Mouse (Mus musculus): ENCODE measurements around the gene Blm. TPM values are rescaled to one million over a fixed set of nuclear protein-coding genes. Genes with fewer than 3 reads are reported as not detected.

The Blm gene
- polyA plus RNA-seq, 1 experiment = 1.2 TPM

DNA sequence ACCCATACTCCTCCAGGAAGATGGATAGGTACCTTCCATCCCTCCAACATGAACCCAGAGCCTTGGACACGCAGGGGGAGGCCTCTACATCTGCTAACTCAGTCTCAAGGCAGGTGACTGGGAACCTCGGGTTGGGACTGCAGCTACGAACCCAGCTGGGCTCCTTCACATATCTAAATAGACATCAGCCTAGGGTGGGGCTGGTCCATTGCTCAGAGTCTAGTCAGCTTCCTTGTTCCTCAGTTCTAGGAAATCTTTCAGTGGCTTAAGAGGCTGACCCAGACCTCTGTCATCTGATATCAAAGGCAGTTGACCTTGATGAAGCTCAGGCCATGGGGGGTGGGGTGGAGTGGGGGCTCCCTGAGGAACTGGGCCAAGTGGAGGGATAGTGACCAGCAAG is 115.6 kb downstream of the Blm start:
- Histone ChIP-seq H3K4me3 (ENCODE audit: insufficient read depth, low read depth, low read length) (no peak overlapping the region), H3K27ac (replicated peaks; ENCODE audit: low read depth, low read length) (no peak overlapping the region), H3K4me1 (ENCODE audit: control insufficient read depth, insufficient read depth, insufficient read length, low read length) (no peaks in the 10 kb centered on the region)

- Histone ChIP-seq H3K4me3 (ENCODE audit: insufficient read depth, low read depth, low read length) (no peak overlapping the region), H3K27ac (replicated peaks; ENCODE audit: low read depth, low read length) (no peak overlapping the region), H3K4me1 (ENCODE audit: control insufficient read depth, insufficient read depth, insufficient read length, low read length) (no peaks in the 10 kb centered on the region; the same call in 1 of the 2 replicates)
These were observed 116.9 kb downstream of the Blm start for GRCm38 (mm10) chr7:80418036-80418435.

DNA sequence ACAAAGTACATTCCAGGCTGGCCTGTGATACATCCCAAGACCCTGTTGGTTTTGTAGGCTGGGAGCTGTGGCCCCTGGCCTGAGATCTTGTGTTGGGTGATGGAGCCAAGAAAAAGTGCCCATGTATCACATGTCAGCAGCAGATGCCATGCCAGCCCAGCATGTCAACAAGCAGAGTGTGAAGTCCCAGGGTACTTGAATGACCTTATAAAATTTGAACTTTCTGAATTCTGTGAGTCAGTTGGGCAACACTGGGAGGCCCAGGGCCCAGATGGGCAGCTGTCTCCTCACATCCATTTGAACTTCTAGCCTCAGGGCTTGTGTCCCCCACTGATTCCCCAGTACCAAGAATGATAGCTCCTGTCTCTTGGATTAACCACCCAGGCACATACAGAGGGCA is 117.3 kb downstream of the Blm start:
- H3K4me1 ChIP-seq (ENCODE audit: control insufficient read depth, insufficient read depth, insufficient read length, low read length) = no peaks in the 10 kb centered on the region; the same call in 1 of the 2 replicates
- no peak overlapping the region for H3K27ac ChIP-seq (replicated peaks; ENCODE audit: low read depth, low read length)
- no peak overlapping the region for H3K4me3 ChIP-seq (ENCODE audit: insufficient read depth, low read depth, low read length)

GRCm38 (mm10) chr7:80416969-80417368 is 118.0 kb downstream of the Blm start:
- no peak overlapping the region for H3K27ac ChIP-seq (replicated peaks; ENCODE audit: low read depth, low read length)
- H3K4me1 ChIP-seq (ENCODE audit: control insufficient read depth, insufficient read depth, insufficient read length, low read length) = no peaks in the 10 kb centered on the region; the same call in 1 of the 2 replicates
- H3K4me3 ChIP-seq (ENCODE audit: insufficient read depth, low read depth, low read length) = no peak overlapping the region

DNA sequence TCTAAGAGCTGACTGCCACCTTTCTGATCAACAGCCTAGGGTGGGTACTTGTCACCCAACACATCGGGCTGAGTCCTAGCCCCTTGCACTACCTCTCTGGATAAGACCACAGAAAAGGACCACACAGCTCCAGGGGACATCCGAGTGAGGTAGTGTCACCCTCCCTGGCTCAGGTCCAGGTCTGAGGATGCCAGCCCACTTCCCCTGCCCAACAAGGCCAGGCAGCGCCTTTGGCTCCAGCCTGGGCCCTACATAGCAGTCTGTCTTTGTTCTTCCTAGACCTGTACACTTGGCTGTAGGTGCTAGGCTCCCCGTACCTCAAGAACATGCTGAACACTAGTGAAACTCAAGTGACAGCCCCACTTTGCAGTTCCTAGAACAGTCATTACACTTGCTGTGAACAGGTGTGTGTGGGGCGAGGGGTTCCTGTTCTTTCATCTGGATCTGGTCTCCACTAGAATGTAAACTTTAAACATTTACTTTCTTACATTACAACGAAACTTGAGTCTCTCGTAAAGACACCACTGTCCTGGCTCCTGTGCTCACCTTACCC is 120.5 kb downstream of the Blm start:
- Histone ChIP-seq H3K27ac (replicated peaks; ENCODE audit: low read depth, low read length) (no peak overlapping the region), H3K4me3 (ENCODE audit: insufficient read depth, low read depth, low read length) (no peak overlapping the region), H3K4me1 (ENCODE audit: control insufficient read depth, insufficient read depth, insufficient read length, low read length) (no peaks in the 10 kb centered on the region; the same call in 1 of the 2 replicates)

DNA sequence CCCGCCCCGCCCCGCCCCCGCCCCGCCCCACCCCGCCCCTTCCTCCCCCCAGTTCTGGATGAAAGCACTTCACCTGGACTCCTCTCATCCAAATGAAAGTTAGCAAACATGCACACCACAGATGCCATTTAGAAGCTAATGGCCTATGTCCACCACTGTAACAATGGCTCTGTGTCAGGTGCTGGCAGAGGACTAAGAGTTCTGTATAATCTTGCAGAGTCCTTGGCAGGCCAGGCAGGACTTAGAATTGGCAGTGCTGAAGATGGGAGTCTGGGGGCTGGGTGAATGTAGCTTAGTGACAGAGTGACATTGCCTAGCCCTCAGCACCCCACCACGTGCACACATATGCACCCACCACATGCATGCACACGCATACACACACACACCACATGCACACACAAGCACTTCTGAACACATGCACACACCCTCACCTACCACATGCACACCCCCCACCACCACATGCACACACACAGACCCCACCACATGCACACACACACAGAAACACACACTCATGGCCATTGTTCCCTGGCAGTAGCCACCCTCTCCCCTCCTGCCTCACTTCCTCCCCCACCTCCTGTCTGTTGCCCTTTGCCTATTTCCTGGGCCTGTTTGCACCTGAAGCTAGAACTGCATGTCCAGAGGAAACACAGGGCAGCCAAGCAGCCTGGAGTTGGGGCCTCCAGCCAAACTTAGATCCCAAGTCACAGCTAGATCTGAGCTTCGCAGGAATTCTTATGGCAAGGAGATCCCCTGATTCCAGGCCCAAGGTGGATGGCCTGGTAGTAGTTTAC is 121.2 kb downstream of the Blm start:
- Histone ChIP-seq H3K4me3 (ENCODE audit: insufficient read depth, low read depth, low read length) (no peak overlapping the region), H3K4me1 (ENCODE audit: control insufficient read depth, insufficient read depth, insufficient read length, low read length) (no peaks in the 10 kb centered on the region; the same call in 1 of the 2 replicates), H3K27ac (replicated peaks; ENCODE audit: low read depth, low read length) (no peak overlapping the region)

DNA sequence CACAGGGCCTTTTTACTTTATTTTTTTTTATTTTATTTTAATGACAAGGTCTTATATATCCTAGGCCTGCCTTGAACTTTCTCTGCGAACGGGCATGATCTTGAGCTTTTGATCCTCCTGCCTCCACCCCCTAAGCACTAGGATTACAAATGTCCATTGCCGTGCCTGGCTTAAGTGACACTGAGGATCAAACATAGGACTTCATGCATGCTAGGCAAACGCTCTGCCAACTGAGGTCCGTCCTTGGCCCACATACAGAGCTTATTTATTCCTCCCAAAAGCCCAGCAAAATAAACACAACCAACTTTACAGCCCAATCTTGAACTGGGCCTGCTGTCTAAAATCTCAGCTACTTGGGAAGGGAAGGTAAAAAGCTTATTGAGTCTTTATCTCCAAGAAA is 122.1 kb downstream of the Blm start:
- Histone ChIP-seq H3K4me1 (ENCODE audit: control insufficient read depth, insufficient read depth, insufficient read length, low read length) (no peaks in the 10 kb centered on the region; the same call in 1 of the 2 replicates), H3K27ac (replicated peaks; ENCODE audit: low read depth, low read length) (no peak overlapping the region), H3K4me3 (ENCODE audit: insufficient read depth, low read depth, low read length) (no peak overlapping the region)

DNA sequence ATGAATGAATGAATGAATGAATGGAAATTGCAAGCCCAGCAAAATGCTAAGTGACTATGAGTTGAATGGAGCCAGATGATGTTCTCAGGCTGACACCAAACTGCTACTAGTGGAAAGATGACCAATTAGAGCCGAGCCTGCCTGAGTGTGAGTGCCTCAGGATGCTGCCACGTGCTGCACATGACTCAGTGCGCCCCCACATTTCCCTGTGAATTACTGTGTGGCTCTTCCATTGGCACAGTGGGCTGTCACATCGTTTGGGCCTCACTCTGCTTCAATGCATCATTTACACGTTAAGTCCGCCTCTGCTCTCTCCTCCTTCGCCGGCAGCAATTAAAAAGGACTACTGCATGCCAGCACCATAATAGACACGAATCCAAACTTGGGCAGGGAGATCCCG is 122.6 kb downstream of the Blm start:
- Histone ChIP-seq H3K27ac (replicated peaks; ENCODE audit: low read depth, low read length) (no peak overlapping the region), H3K4me1 (ENCODE audit: control insufficient read depth, insufficient read depth, insufficient read length, low read length) (no peaks in the 10 kb centered on the region; the same call in 1 of the 2 replicates), H3K4me3 (ENCODE audit: insufficient read depth, low read depth, low read length) (no peak overlapping the region)

DNA sequence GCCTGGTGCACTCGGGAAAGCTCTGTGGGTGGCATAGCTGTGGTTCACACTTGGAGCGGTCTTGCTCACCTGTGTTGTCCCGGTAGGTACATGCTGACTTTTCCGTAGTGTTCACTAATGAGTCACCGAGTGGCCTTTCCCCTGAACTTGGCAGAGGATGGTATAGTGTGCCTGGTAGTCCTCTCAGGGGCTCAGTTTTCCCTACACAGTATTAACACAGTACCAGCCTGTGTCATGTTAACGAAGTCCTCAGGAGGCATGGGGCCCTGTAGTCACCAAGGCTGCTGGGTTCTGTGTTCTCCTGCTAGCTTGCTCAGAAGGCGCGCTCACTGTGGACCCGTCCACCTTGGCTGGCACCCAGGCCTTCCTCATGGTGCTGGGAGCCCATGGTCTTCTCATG is 124.5 kb downstream of the Blm start:
- no peaks in the 10 kb centered on the region; the same call in 1 of the 2 replicates for H3K4me1 ChIP-seq (ENCODE audit: control insufficient read depth, insufficient read depth, insufficient read length, low read length)
- H3K27ac ChIP-seq (replicated peaks; ENCODE audit: low read depth, low read length) = no peak overlapping the region

DNA sequence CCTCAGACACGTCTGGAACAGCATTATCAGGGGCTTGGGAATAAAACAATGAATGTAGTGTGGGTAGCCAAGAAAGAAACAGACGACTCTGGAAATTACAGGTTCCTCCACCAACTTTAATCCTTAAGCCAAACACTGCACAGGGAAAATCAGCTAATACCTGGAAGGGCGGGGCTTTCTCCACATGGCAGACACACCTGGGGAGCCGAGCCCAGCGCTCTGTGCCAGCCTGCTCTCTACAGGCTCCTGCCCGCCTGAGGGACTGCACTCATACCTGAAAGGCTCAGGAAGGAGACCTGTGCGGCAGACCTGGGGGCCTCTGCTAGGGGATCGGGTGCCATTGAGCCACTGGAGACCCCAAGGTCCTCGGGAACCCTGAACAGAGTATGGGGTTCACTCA is 127.2 kb downstream of the Blm start:
- no peak overlapping the region for H3K4me3 ChIP-seq (ENCODE audit: insufficient read depth, low read depth, low read length)
- no peak overlapping the region for H3K27ac ChIP-seq (replicated peaks; ENCODE audit: low read depth, low read length)
- H3K4me1 ChIP-seq (ENCODE audit: control insufficient read depth, insufficient read depth, insufficient read length, low read length) = 0 out of 2 replicates have a peak, but pooled peaks cover 3% of the 10 kb centered on the region

More for the DNA sequence above, 124.5 kb downstream of the Blm start:
- H3K4me3 ChIP-seq (ENCODE audit: insufficient read depth, low read depth, low read length) = no peak overlapping the region

- Histone ChIP-seq H3K4me1 (ENCODE audit: control insufficient read depth, insufficient read depth, insufficient read length, low read length) (peaks cover 5% of the 10 kb centered on the region), H3K4me3 (ENCODE audit: insufficient read depth, low read depth, low read length) (no peak overlapping the region), H3K27ac (replicated peaks; ENCODE audit: low read depth, low read length) (no peak overlapping the region)
These were observed 128.7 kb downstream of the Blm start for GRCm38 (mm10) chr7:80406186-80406585.

DNA sequence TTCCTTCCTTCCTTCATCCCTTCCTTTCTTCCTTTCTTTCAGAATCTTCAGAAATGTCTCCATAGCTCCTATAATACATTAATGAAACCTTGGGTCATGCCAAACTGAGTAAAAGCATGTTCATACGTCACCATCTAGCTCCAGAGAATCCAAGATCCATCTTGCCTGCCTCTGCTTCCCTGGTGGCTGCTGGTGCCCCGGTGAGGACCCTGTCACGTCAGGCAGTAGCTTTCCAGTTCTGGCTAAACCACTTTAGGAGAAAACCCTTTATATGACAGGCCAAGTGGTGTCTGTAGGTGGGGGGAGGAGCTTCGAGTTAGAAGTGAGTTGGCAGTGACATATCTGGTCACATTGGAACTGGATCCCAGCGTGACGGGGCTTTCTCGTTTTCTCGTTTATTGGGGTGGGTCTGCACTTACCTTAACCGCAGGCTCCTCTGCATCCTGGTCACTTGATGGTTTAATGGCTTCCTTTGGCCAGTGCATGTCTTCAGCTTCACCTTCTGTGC is 129.7 kb downstream of the Blm start, which contains the start of gene Furin:
TSS of gene Furin (minus strand) at position 249 of the 508 bp plus-strand sequence.
- no peak within 1 kb of the TSS for H3K4me3 ChIP-seq (ENCODE audit: insufficient read depth, low read depth, low read length)
- peaks cover 15% of the 10 kb centered on the region for H3K4me1 ChIP-seq (ENCODE audit: control insufficient read depth, insufficient read depth, insufficient read length, low read length)
- peak within 1 kb of the TSS; percentile 95 for H3K27ac ChIP-seq (replicated peaks; ENCODE audit: low read depth, low read length)

Other genes with a start within 250 kb of the Blm start
- 1.3 TPM in 1 of 2 replicates, not detected in the other for gene Prc1, start 240.7 kb downstream of the Blm start, polyA plus RNA-seq (2012; ENCODE audit: insufficient read depth, insufficient read length, missing spikeins)
- gene Rccd1, start 210.7 kb downstream of the Blm start, polyA plus RNA-seq (2012; ENCODE audit: insufficient read depth, insufficient read length, missing spikeins) = 3.7 and 7.2 TPM in 2 replicates
- gene Unc45a, start 194.1 kb downstream of the Blm start, polyA plus RNA-seq (2012; ENCODE audit: insufficient read depth, insufficient read length, missing spikeins) = 12.8 and 19.7 TPM in 2 replicates
- 35.2 and 35.6 TPM in 2 replicates for gene Hddc3, start 192.0 kb downstream of the Blm start, polyA plus RNA-seq (2012; ENCODE audit: insufficient read depth, insufficient read length, missing spikeins)
- gene Man2a2, start 163.7 kb downstream of the Blm start, polyA plus RNA-seq (2012; ENCODE audit: insufficient read depth, insufficient read length, missing spikeins) = 56.3 and 65.8 TPM in 2 replicates
- gene Fes, start 147.2 kb downstream of the Blm start, polyA plus RNA-seq (2012; ENCODE audit: insufficient read depth, insufficient read length, missing spikeins) = 5.6 and 5.8 TPM in 2 replicates
- 46.7 and 50.2 TPM in 2 replicates for gene Furin, start 129.7 kb downstream of the Blm start, polyA plus RNA-seq (2012; ENCODE audit: insufficient read depth, insufficient read length, missing spikeins)
- gene Crtc3, start 153.8 kb upstream of the Blm start, polyA plus RNA-seq (2012; ENCODE audit: insufficient read depth, insufficient read length, missing spikeins) = 5.2 and 9.5 TPM in 2 replicates